Mouse (Mus musculus) thymus, postnatal 14 days (tissue): ENCODE results near the gene Rps6.
A peak's percentile ranks its signal among the peaks of the same experiment; 100 is the strongest.
"Not testable (repeated sequence)": the region's sequence is repeated elsewhere in the genome, so short reads cannot be mapped to it uniquely, and the experiment has no call there.

Experiments
- DNase-seq: peaks from one replicate; pipeline ENCODE4 v3.0.0; 2021

Rps6 gene

DNA sequence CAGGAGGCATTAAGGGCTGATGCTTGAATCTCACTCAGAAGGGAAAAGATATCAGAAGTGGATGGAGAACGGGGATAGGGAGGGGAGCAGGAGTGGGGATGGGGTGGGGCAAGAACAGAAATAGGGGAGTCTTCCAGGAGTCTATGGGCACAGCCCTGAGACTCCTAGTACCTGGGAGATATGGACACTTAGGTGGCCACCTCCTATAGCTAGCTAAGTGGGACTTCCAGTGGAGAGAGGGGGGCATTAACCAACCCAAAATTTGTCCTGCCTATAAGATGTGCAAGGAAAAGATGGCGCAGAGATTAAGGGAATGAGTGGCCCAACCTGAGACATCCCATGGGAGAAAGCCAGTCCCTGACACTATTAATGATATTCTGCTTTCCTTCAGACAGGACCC, 5.9 kb downstream of the Rps6 start:
- DNase-seq: no peak

- DNase-seq: no peak
Measured at GRCm38 (mm10) chr4:86847246-86847645, 10.0 kb downstream of the Rps6 start.

DNA sequence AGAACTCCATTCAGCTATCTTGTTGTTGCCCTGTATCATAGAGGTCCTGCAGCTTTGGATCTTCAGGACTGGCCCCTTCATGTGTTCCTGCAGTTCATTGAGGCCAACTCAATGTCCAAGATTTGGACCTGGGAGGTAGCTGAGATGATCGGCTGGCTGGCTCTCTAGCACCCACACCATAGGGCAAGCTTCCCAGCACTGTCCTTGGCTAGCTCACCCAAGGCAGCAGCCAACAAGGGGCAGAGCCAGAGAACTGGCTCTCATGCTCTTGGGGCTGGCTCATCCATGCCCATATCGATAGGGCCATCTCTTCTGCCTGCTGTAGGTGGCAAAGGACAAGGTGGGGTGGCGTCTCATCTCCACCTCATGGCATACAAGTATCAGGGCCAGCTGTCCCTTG, 11.8 kb downstream of the Rps6 start:
- no peak for DNase-seq

- DNase-seq: not testable (repeated sequence)
Measured at GRCm38 (mm10) chr4:86841141-86841540, 16.1 kb downstream of the Rps6 start.

- no peak for DNase-seq
Measured at GRCm38 (mm10) chr4:86831896-86832295, 25.3 kb downstream of the Rps6 start.

DNA sequence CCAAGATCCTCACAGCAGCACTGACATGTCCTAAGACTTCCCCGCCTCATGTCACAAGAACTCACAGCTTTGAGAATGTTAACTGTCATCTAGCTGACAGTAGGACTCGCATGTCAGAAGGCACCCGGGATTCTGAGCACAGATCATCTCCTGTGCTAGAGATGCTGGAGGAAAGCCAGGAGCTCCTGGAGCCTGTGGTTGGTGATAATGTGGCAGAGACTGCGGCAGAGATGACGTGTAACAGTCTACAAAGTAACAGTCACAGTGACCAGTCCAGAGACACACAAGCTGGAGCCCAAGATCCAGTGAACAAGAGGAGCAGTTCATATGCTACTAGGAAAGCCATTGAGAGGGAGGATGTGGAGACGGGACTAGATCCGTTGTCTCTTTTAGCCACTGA, 32.1 kb downstream of the Rps6 start:
- DNase-seq: no peak

DNA sequence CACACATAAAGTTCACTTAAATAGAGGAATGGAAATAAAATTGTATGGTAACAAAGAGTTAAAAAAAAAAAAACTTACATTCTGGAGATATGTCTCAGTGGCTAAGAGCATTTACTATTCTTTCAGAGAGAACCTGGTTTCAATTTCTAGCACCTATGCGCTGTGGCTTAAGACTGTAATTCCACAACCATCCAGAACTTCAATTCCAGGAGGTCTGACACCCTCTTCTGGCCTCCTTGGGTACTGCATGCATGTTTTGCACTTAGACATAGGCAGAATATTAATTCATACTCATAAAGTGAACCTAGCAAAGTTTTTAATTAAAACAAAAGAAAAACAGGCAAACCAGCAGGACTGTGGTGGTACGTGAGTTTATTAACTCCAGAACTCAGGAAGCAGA, 34.0 kb downstream of the Rps6 start:
- DNase-seq: peak; percentile 58

GRCm38 (mm10) chr4:86814850-86815249, 42.4 kb downstream of the Rps6 start:
- no peak for DNase-seq

GRCm38 (mm10) chr4:86810604-86811003, 46.6 kb downstream of the Rps6 start:
- DNase-seq: peak; percentile 8
